Mouse (Mus musculus): ENCODE measurements around the gene Rgs10. TPM values are rescaled to one million over a fixed set of nuclear protein-coding genes. Genes with fewer than 3 reads are reported as not detected.

Gene Rgs10
- 32.2 and 32.7 TPM in 2 replicates for total RNA-seq (2023)

GRCm38 (mm10) chr7:128417930-128418779 lies at the start of gene Rgs10:
Gene Rgs10 (minus strand): TSS chr7:128418758.

GRCm38 (mm10) chr7:128461285-128462215 lies 43.0 kb upstream of the Rgs10 start, which contains the start of gene Tial1:
Gene Tial1 (minus strand): TSS chr7:128461717.

Other genes starting within 250 kb of the Rgs10 start
- gene Cox6a2, start 212.4 kb downstream of the Rgs10 start, total RNA-seq (2023): not detected in 2 replicates
- gene Armc5, start 181.4 kb downstream of the Rgs10 start, total RNA-seq (2023): 9.8 and 12.6 TPM in 2 replicates
- gene 9130023H24Rik, start 180.7 kb downstream of the Rgs10 start, total RNA-seq (2023): 3.6 and 4.4 TPM in 2 replicates
- gene Tgfb1i1, start 171.9 kb downstream of the Rgs10 start, total RNA-seq (2023): 0.25 and 0.28 TPM in 2 replicates
- gene Slc5a2, start 153.1 kb downstream of the Rgs10 start, total RNA-seq (2023): not detected in 2 replicates
- 6.8 and 7.0 TPM in 2 replicates for gene BC017158, start 120.6 kb downstream of the Rgs10 start, total RNA-seq (2023)
- gene Tial1, start 43.0 kb upstream of the Rgs10 start, total RNA-seq (2023): 73.5 and 91.4 TPM in 2 replicates
- gene Bag3, start 104.9 kb upstream of the Rgs10 start, total RNA-seq (2023): 12.2 and 14.2 TPM in 2 replicates
- gene Inpp5f, start 192.6 kb upstream of the Rgs10 start, total RNA-seq (2023): 14.0 and 20.3 TPM in 2 replicates